Mouse (Mus musculus) effector memory CD4-positive, alpha-beta T cell, adult 5 months (primary cell): ENCODE measurements around the gene Flt1. TPM values are rescaled to one million over a fixed set of nuclear protein-coding genes. Genes with fewer than 3 reads are reported as not detected.

Experiments used
- polyA plus RNA-seq: library from polyadenylated mRNA; unstranded; fragments of 100-300 nt; shearing (Covaris generic); gene quantifications from one replicate; pipeline ENCODE4 v1.2.1, GENCODE M21; 2017

Flt1 gene
- polyA plus RNA-seq, result 0.11 TPM

GRCm38 (mm10) chr5:147725831-147726700 lies at the start of gene Flt1:
Flt1 (minus strand) TSS chr5:147726011.

Other genes with a start within 250 kb of the Flt1 start
- 199 TPM for gene Pomp, start 134.4 kb upstream of the Flt1 start, polyA plus RNA-seq
- gene Slc46a3, start 168.8 kb upstream of the Flt1 start, polyA plus RNA-seq, result 11.4 TPM
- gene Mtus2, start 231.3 kb upstream of the Flt1 start, polyA plus RNA-seq, result 1.0 TPM